Mouse (Mus musculus) heart, adult 2 months (tissue): ENCODE data around the gene Pogk. TPM values are rescaled to one million over a fixed set of nuclear protein-coding genes. Genes with fewer than 3 reads are reported as not detected.
A peak's percentile ranks its signal among the peaks of the same experiment; 100 is the strongest.

ENCODE experiments used
- DNase-seq, 2 experiments: peaks; one replicate each; pipeline ENCODE4 v3.0.0; 2021
- H3K27ac ChIP-seq: fragments of 200-600 bp; 2 replicates; pipeline ENCODE4 v1.8.1; 2022
- H3K27me3 ChIP-seq: fragments of 200-500 bp; 2 replicates; pipeline ENCODE4 v1.6.1; 2012; ENCODE audit warnings: mild to moderate bottlenecking, low read length, inconsistent platforms, mixed read lengths; ENCODE audit not compliant: control insufficient read depth, insufficient read depth
- H3K36me3 ChIP-seq: fragments of 200-500 bp; 2 replicates; pipeline ENCODE4 v1.6.1; 2012; ENCODE audit warnings: low read length, inconsistent platforms; ENCODE audit not compliant: control insufficient read depth, insufficient read depth
- H3K4me1 ChIP-seq: fragments of 200-500 bp; 2 replicates; pipeline ENCODE4 v1.6.1; 2011; ENCODE audit warnings: low read length; ENCODE audit not compliant: control insufficient read depth, insufficient read depth
- H3K4me3 ChIP-seq: fragments of 200-600 bp; 2 replicates; pipeline ENCODE4 v1.8.1; 2022
- H3K79me2 ChIP-seq: fragments of 200-500 bp; replicated peaks from 2 replicates; pipeline ENCODE4 v1.6.1; 2012; ENCODE audit warnings: mild to moderate bottlenecking, inconsistent platforms, low read length, moderate library complexity, mixed read lengths; ENCODE audit not compliant: control insufficient read depth, insufficient read depth
- H3K9ac ChIP-seq: fragments of 200-500 bp; 2 replicates; pipeline ENCODE4 v1.6.1; 2012; ENCODE audit warnings: low read depth, mild to moderate bottlenecking, control low read depth, inconsistent platforms, low read length, mixed read lengths
- CTCF ChIP-seq: fragments of 200-600 bp; IDR thresholded peaks from 2 replicates; pipeline ENCODE4 v1.8.1; 2022; ENCODE audit warnings: antibody characterized with exemption, mild to moderate bottlenecking, moderate library complexity
- EP300 ChIP-seq: fragments of 200-500 bp; IDR thresholded peaks from 2 replicates; pipeline ENCODE4 v1.6.1; 2011; ENCODE audit warnings: low read depth, low read length, control low read depth; ENCODE audit not compliant: insufficient read depth
- POLR2A ChIP-seq: fragments of 200-500 bp; IDR thresholded peaks from 2 replicates; pipeline ENCODE4 v1.6.1; 2011; ENCODE audit warnings: mild to moderate bottlenecking, low read depth, low read length, control low read depth; ENCODE audit not compliant: insufficient read depth
- WGBS: fragments of 180-500 bp; shearing (Covaris S2); methylation state at CpG from one replicate; pipeline ENCODE4 v1.1.7; 2018; 5-methylcytosine and 5-hydroxymethylcytosine counted together
- intact Hi-C: fragments of 180-260 bp; cut with DNase I; formaldehyde crosslinking; loops from one replicate; pipeline ENCODE4 v1.15.1; 2025
- polyA plus RNA-seq: library from polyadenylated mRNA; depleted of rRNA; stranded (reverse); fragments of >200 nt; gene quantifications from 2 replicates; pipeline ENCODE4 v1.2.3, GENCODE M21; 2012
- total RNA-seq, 2 experiments: library from RNA; stranded (reverse); gene quantifications; 2 replicates each; pipeline ENCODE4 v1.2.3; 2021

The Pogk gene
- total and polyA plus RNA-seq, 3 experiments, result 6.2 to 11.6 (median 9.7) TPM

DNA sequence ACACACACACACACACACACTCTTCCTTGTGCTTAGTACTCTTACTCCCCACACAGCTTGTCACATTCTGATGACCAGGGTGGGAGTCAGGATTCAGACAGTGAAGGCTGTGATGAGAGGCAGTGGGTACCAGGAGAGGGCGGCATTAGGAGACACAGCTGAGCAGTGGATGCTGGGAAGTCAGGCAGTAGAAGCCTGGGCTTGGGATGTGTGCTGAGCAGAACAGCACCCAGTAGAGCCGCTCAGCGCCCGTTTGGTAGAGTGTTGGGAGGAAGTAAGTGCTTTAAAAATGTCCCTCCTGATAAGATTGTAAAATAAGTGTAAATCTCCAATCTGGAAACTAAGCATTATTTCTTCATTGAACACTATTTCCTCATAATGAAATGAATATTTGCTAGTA lies 27.0 kb downstream of the Pogk start:
- peaks cover 11% of the 10 kb centered on the region for H3K4me1 ChIP-seq
- DNase-seq, result no peak
- no peak overlapping the region for H3K27ac ChIP-seq
- no peaks in the 10 kb centered on the region for H3K27me3 ChIP-seq
- WGBS, result 84% methylated on average over 4 of the region's 4 CpGs
- no peak overlapping the region for H3K9ac ChIP-seq
- intact Hi-C loops, result no loop called here
- peaks cover 2% of the 10 kb centered on the region; the same call in 1 of the 2 replicates for H3K79me2 ChIP-seq
- H3K4me3 ChIP-seq, result no peak overlapping the region
- TF ChIP-seq POLR2A (no peak), EP300 (no peak), CTCF (no peak)
- H3K36me3 ChIP-seq, result peaks cover 5% of the 10 kb centered on the region; the same call in 1 of the 2 replicates

DNA sequence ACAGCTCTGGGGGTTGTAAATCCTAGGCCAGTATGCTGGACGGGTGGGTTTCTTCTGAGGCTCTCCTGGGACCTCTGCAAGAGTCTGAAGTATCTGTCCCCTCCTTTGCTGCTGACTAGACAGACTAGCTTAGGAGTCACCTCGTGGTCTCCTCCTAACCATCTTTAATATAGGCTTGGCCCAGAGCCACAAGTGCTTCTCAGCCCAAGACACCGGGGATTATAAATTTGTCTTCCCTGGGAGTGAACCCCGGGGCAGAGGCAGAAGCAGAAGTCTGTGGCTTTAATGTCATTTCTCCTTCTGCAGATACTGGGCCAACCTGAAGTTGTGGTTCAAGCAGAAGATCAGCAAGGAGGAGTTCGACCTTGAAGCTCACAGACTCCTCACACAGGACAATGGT lies 27.8 kb downstream of the Pogk start:
- H3K4me1 ChIP-seq, result peaks cover 11% of the 10 kb centered on the region
- DNase-seq, result no peak
- intact Hi-C loops, result no loop called here
- TF ChIP-seq POLR2A, result no peak
- no peak for TF ChIP-seq EP300
- TF ChIP-seq CTCF, result no peak
- H3K79me2 ChIP-seq, result peaks cover 2% of the 10 kb centered on the region; the same call in 1 of the 2 replicates
- peaks cover 5% of the 10 kb centered on the region; the same call in 1 of the 2 replicates for H3K36me3 ChIP-seq
- H3K27me3 ChIP-seq, result no peaks in the 10 kb centered on the region
- H3K27ac ChIP-seq, result no peak overlapping the region
- no peak overlapping the region for H3K4me3 ChIP-seq
- H3K9ac ChIP-seq, result no peak overlapping the region
- 43% methylated on average over 5 of the region's 5 CpGs for WGBS

DNA sequence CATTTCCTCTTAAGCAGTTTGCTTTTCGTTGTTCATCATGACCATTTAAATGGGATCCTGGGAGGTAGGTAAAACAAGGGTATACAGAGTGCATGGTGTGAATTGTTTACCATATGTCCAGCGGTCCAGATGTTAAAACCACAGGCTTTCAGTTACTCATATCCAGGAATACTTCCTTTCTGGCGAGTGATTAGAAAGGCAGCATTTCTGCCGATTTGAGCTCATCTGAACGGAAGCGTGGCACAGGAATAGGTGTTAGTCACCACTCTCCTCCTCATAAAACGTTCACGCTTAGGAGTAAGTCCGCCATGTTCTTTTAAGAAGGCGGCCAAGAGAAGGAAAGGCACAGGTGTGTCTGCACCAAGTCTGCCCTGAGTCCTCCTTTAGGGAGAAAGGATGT lies 28.3 kb downstream of the Pogk start:
- H3K9ac ChIP-seq, result peak overlapping the region; percentile 26; the same call in 1 of the 2 replicates
- no peak overlapping the region for H3K27ac ChIP-seq
- H3K4me1 ChIP-seq, result peaks cover 11% of the 10 kb centered on the region
- no peak for TF ChIP-seq CTCF
- TF ChIP-seq POLR2A, result no peak
- no peak for TF ChIP-seq EP300
- H3K4me3 ChIP-seq, result no peak overlapping the region
- no peak for DNase-seq
- 41% methylated on average over 10 of the region's 10 CpGs for WGBS
- peaks cover 5% of the 10 kb centered on the region; the same call in 1 of the 2 replicates for H3K36me3 ChIP-seq
- intact Hi-C loops, result no loop called here
- H3K27me3 ChIP-seq, result no peaks in the 10 kb centered on the region
- H3K79me2 ChIP-seq, result peaks cover 2% of the 10 kb centered on the region; the same call in 1 of the 2 replicates

DNA sequence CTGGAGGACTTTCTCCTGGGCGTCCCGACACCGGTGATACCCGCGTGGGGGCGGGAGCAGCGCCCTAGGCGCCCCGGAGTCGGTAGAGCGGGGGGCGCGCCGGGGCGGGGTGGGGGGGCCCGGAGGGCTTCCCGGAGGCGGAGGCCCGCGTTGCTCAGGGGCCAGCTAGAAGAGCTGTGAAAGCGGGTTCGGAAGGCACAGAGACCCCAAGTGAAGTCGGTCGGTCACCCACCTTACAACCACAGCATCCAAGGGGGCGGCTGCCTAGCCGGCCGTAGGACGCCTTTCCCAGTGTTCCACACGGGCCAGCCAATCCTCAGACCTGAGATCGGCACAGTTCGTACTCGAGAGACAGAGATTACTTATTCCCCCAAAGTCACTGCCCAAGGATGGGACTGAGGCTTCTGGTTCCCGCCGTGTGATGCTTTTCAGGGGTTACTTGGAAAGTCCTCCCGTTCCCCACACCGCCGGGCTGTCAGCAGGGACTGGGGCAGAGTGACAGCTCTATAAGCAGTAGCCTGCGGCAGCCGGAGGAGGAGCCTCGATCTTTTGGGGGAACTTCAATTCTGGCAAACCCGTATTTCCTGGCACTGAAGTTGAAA lies 29.9 kb downstream of the Pogk start:
- peak; percentile 19; the same call in 1 of the 2 replicates for TF ChIP-seq CTCF
- TF ChIP-seq POLR2A, result peak; percentile 68
- no peak for TF ChIP-seq EP300
- H3K4me3 ChIP-seq, result peak overlapping the region; percentile 97
- WGBS, result under 1% methylated on average over 37 of the region's 41 CpGs
- no peaks in the 10 kb centered on the region for H3K27me3 ChIP-seq
- peak; percentile 78 for DNase-seq
- peak overlapping the region; percentile 88 for H3K9ac ChIP-seq
- H3K36me3 ChIP-seq, result peaks cover 5% of the 10 kb centered on the region; the same call in 1 of the 2 replicates
- H3K4me1 ChIP-seq, result peaks cover 11% of the 10 kb centered on the region
- H3K27ac ChIP-seq, result peak overlapping the region; percentile 99
- peaks cover 2% of the 10 kb centered on the region; the same call in 1 of the 2 replicates for H3K79me2 ChIP-seq
- intact Hi-C loops, result loop anchor here (1.0 to 10.0 kb wide), 3 partner anchors 30 to 915 kb away; partner anchors contain the start of genes Dcaf6, Mpc2, Pogk and Pou2f1

DNA sequence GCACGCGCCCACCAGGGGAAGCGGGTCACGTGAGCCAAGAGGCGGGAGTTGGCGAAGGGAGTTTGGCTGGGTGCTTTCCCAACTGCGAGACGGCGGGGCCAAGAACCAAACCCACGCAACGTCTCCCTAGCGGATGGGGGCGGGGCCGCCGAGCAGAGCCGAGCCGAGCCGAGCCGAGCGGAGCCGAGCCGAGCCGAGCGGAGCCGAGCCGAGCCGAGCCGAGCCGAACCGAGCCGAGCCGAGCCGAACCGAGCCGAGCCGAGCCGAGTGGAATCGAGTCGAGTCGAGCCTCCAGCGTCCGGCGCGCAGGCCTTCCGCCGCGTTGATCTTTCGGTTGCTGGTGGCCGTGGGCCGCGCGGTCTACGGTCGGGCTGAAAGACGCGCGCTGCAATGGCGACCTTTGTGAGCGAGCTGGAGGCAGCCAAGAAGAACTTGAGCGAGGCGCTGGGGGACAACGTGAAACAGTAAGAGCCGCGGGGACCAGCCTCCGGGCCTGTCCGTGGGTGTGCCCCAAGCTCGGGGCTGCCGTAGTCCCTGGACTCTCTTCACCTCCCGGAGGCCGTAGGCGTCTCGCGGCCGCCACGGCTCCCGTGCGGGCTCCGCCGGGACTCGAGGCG lies 30.5 kb downstream of the Pogk start, which contains the start of gene Tada1:
Gene Tada1 (plus strand): TSS at position 85 of the 617 bp plus-strand sequence.
- intact Hi-C loops, result loop anchor here (1.0 to 10.0 kb wide), 3 partner anchors 30 to 914 kb away; partner anchors contain the start of genes Dcaf6, Mpc2, Pogk and Pou2f1
- WGBS, result 0% methylated on average over 80 of the region's 81 CpGs

More for the DNA sequence above, 30.5 kb downstream of the Pogk start, which contains the start of gene Tada1:
- Histone ChIP-seq H3K4me1 (peaks cover 11% of the 10 kb centered on the region), H3K27ac (peak within 1 kb of the TSS; percentile 99), H3K36me3 (peaks cover 5% of the 10 kb centered on the region; the same call in 1 of the 2 replicates), H3K79me2 (peaks cover 2% of the 10 kb centered on the region; the same call in 1 of the 2 replicates), H3K4me3 (peak within 1 kb of the TSS; percentile 97), H3K27me3 (no peaks in the 10 kb centered on the region), H3K9ac (peak within 1 kb of the TSS; percentile 88)
- DNase-seq, result peak; percentile 96
- peak; percentile 63; the same call in 1 of the 2 replicates for TF ChIP-seq POLR2A
- 0 out of 2 replicates have a peak, but pooled peaks have one; percentile 1 for TF ChIP-seq CTCF
- no peak for TF ChIP-seq EP300
